Mouse (Mus musculus) right cerebral cortex, postnatal 25 days (tissue): ENCODE results near the gene Creb3l1.
A peak's percentile ranks its signal among the peaks of the same experiment; 100 is the strongest.

ENCODE experiments used
- DNase-seq: peaks from one replicate; pipeline ENCODE4 v3.0.0; 2022

The Creb3l1 gene

GRCm38 (mm10) chr2:92029387-92030133 lies 5.3 kb upstream of the Creb3l1 start:
- DNase-seq, result no peak

GRCm38 (mm10) chr2:92027811-92028590 lies 3.7 kb upstream of the Creb3l1 start:
- no peak for DNase-seq

- DNase-seq, result no peak
These were observed 1.7 kb upstream of the Creb3l1 start for GRCm38 (mm10) chr2:92025966-92026365.

GRCm38 (mm10) chr2:92025202-92025601 lies 900 bp upstream of the Creb3l1 start:
- DNase-seq, result no peak

- no peak for DNase-seq
These were observed 684 bp downstream of the Creb3l1 start for GRCm38 (mm10) chr2:92023362-92024273.

- DNase-seq, result no peak
These were observed 3.5 kb downstream of the Creb3l1 start for GRCm38 (mm10) chr2:92020676-92021265.

GRCm38 (mm10) chr2:92017440-92017839 lies 6.9 kb downstream of the Creb3l1 start:
- no peak for DNase-seq

- no peak for DNase-seq
These were observed 7.3 kb downstream of the Creb3l1 start for GRCm38 (mm10) chr2:92016981-92017380.

GRCm38 (mm10) chr2:92014891-92015290 lies 9.4 kb downstream of the Creb3l1 start:
- DNase-seq, result no peak

GRCm38 (mm10) chr2:92014248-92014647 lies 10.1 kb downstream of the Creb3l1 start:
- DNase-seq, result no peak

- DNase-seq, result no peak
These were observed 11.4 kb downstream of the Creb3l1 start for GRCm38 (mm10) chr2:92012768-92013445.

- no peak for DNase-seq
These were observed 12.6 kb downstream of the Creb3l1 start for GRCm38 (mm10) chr2:92011424-92012353.

- DNase-seq, result no peak
These were observed 15.5 kb downstream of the Creb3l1 start for GRCm38 (mm10) chr2:92008623-92009404.

GRCm38 (mm10) chr2:92007933-92008622 lies 16.2 kb downstream of the Creb3l1 start:
- DNase-seq, result peak; percentile 98

- DNase-seq, result peak; percentile 52
These were observed 17.1 kb downstream of the Creb3l1 start for GRCm38 (mm10) chr2:92006983-92007921.

GRCm38 (mm10) chr2:92006491-92006890 lies 17.8 kb downstream of the Creb3l1 start:
- DNase-seq, result no peak

GRCm38 (mm10) chr2:92004617-92005016 lies 19.7 kb downstream of the Creb3l1 start:
- no peak for DNase-seq

GRCm38 (mm10) chr2:91997905-91998608 lies 26.2 kb downstream of the Creb3l1 start:
- no peak for DNase-seq
